Mouse (Mus musculus) bone marrow macrophage, adult 2 months (primary cell): ENCODE results near the gene Olfr1474. TPM values are rescaled to one million over a fixed set of nuclear protein-coding genes. Genes with fewer than 3 reads are reported as not detected.
"Not testable (repeated sequence)": the region's sequence is repeated elsewhere in the genome, so short reads cannot be mapped to it uniquely, and the experiment has no call there.

ENCODE experiments used
- H3K27ac ChIP-seq: 2 replicates; pipeline ENCODE4 v1.5.1; 2012; ENCODE audit warnings: low read depth, low read length; ENCODE audit not compliant: insufficient read depth
- H3K4me1 ChIP-seq: 2 replicates; pipeline ENCODE4 v1.6.1; 2012; ENCODE audit warnings: low read length; ENCODE audit not compliant: control insufficient read depth, insufficient read depth
- H3K4me3 ChIP-seq: 2 replicates; pipeline ENCODE4 v1.5.1; 2012; ENCODE audit warnings: mild to moderate bottlenecking, low read length, moderate library complexity; ENCODE audit not compliant: insufficient read depth
- CTCF ChIP-seq: IDR thresholded peaks from 2 replicates; pipeline ENCODE4 v1.5.1; 2012; ENCODE audit warnings: low read depth, mild to moderate bottlenecking, low read length, moderate library complexity
- POLR2A ChIP-seq: IDR thresholded peaks from 2 replicates; pipeline ENCODE4 v1.6.1; 2012; ENCODE audit warnings: mild to moderate bottlenecking, low read depth, low read length, borderline replicate concordance
- polyA plus RNA-seq: library from polyadenylated mRNA; stranded (reverse); fragments of >200 nt; gene quantifications from 2 replicates; pipeline ENCODE4 v1.2.4, GENCODE M21; 2012; ENCODE audit not compliant: missing spikeins, insufficient read depth, insufficient read length

Gene Olfr1474
- polyA plus RNA-seq = not detected in 2 replicates

- not testable (repeated sequence) for H3K4me1 ChIP-seq, H3K27ac ChIP-seq, H3K4me3 ChIP-seq
Measured at GRCm38 (mm10) chr19:13469265-13469664, at the start of gene Olfr1474. Gene Olfr1474, plus strand, starts transcription at chr19:13469565.

GRCm38 (mm10) chr19:13443109-13443508, 26.3 kb upstream of the Olfr1474 start, which contains the start of gene Olfr1471:
Gene Olfr1471, plus strand, starts transcription at chr19:13443409.
- H3K4me1 ChIP-seq, H3K4me3 ChIP-seq, H3K27ac ChIP-seq: not testable (repeated sequence)

GRCm38 (mm10) chr19:13455986-13456385, 13.4 kb upstream of the Olfr1474 start, which contains the start of gene Olfr1472:
Gene Olfr1472, minus strand, starts transcription at chr19:13456086.
- H3K27ac ChIP-seq = no peak within 1 kb of the TSS
- no peak for TF ChIP-seq CTCF
- no peak for TF ChIP-seq POLR2A
- H3K4me1 ChIP-seq = no peaks in the 10 kb centered on the region
- H3K4me3 ChIP-seq = no peak within 1 kb of the TSS

GRCm38 (mm10) chr19:13480096-13480495, 10.7 kb downstream of the Olfr1474 start, which contains the start of gene Olfr1475:
Gene Olfr1475, minus strand, starts transcription at chr19:13480196.
- TF ChIP-seq CTCF (no peak), POLR2A (no peak)
- Histone ChIP-seq H3K27ac (no peak within 1 kb of the TSS), H3K4me1 (no peaks in the 10 kb centered on the region), H3K4me3 (no peak within 1 kb of the TSS)

GRCm38 (mm10) chr19:13500246-13500645, 30.9 kb downstream of the Olfr1474 start, which contains the start of gene Olfr1477:
Gene Olfr1477, plus strand, starts transcription at chr19:13500546.
- Histone ChIP-seq H3K4me1 (no peaks in the 10 kb centered on the region), H3K27ac (no peak within 1 kb of the TSS), H3K4me3 (no peak within 1 kb of the TSS)
- no peak for TF ChIP-seq POLR2A
- no peak for TF ChIP-seq CTCF

Other genes with a start within 250 kb of the Olfr1474 start
- gene Olfr1463, start 238.2 kb upstream of the Olfr1474 start, polyA plus RNA-seq = not detected in 2 replicates
- gene Olfr1465, start 154.0 kb upstream of the Olfr1474 start, polyA plus RNA-seq = not detected in 2 replicates
- gene Olfr1466, start 130.7 kb upstream of the Olfr1474 start, polyA plus RNA-seq = not detected in 2 replicates
- gene Olfr1467, start 107.3 kb upstream of the Olfr1474 start, polyA plus RNA-seq = not detected in 2 replicates
- not detected in 2 replicates for gene Olfr1469, start 61.7 kb upstream of the Olfr1474 start, polyA plus RNA-seq
- not detected in 2 replicates for gene Olfr1471, start 26.2 kb upstream of the Olfr1474 start, polyA plus RNA-seq
- gene Olfr1472, start 13.5 kb upstream of the Olfr1474 start, polyA plus RNA-seq = not detected in 2 replicates
- gene Olfr1475, start 10.6 kb downstream of the Olfr1474 start, polyA plus RNA-seq = not detected in 2 replicates
- not detected in 2 replicates for gene Olfr1477, start 31.0 kb downstream of the Olfr1474 start, polyA plus RNA-seq
- gene Olfr1480, start 58.3 kb downstream of the Olfr1474 start, polyA plus RNA-seq = not detected in 2 replicates
- gene Olfr1484, start 113.9 kb downstream of the Olfr1474 start, polyA plus RNA-seq = not detected in 2 replicates
- gene Olfr1487, start 147.8 kb downstream of the Olfr1474 start, polyA plus RNA-seq = not detected in 2 replicates
- gene Olfr1489, start 162.1 kb downstream of the Olfr1474 start, polyA plus RNA-seq = 0.13 and 0.19 TPM in 2 replicates
- not detected in 2 replicates for gene Olfr1490, start 181.5 kb downstream of the Olfr1474 start, polyA plus RNA-seq
- not detected in 2 replicates for gene Olfr1491, start 227.7 kb downstream of the Olfr1474 start, polyA plus RNA-seq